Mouse (Mus musculus) B cell, adult 67 days (primary cell): ENCODE measurements around the gene Mrps15. TPM values are rescaled to one million over a fixed set of nuclear protein-coding genes. Genes with fewer than 3 reads are reported as not detected.

ENCODE experiments used
- total RNA-seq, 2 experiments: library from RNA; stranded (reverse); gene quantifications; 4 replicates each; pipeline ENCODE4 v1.2.4; 2023

The Mrps15 gene
- total RNA-seq = 10 to 100 TPM; 45.5 to 48.2 TPM

GRCm38 (mm10) chr4:126046851-126047585 lies at the start of gene Mrps15:
Gene Mrps15 (plus strand): TSS chr4:126046925.

DNA sequence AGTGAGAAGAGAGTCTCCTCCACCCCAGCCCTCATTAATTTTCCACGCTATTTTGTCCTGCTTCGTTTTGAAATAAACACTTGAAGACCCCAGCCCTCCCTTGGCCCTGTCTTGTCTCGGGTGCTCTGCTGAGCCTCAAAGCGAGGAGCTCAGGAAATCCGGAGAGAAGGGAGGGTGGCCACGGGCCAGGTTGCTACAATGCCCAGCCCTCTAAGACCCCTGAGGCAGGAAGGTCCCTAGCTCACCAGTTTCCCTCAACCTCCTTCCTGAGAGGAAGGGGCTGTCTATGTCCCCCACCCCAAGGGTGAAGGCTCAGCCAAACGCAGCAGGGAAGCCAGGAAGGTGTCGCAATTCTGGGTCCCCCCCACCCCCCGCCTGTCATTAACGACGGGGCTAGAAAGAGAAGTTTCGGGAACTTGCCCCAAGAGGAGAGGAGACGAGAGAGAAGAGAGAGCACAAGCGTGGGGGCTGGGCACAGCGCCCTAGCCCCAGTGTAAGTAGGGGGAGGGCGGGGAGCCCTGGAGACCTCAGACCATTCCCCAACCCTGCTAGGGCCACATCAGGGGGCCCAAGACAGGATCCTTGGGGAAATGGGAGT lies 22.3 kb upstream of the Mrps15 start, which contains the start of gene Csf3r:
Gene Csf3r, plus strand, starts transcription at position 248 of the 598 bp plus-strand sequence.

GRCm38 (mm10) chr4:126058134-126058996 lies 11.6 kb downstream of the Mrps15 start, which contains the start of gene Oscp1:
Gene Oscp1 (plus strand): TSS chr4:126058565.

GRCm38 (mm10) chr4:126096464-126097111 lies 49.9 kb downstream of the Mrps15 start, which contains the start of gene Lsm10:
Gene Lsm10 (plus strand): TSS chr4:126096623.

GRCm38 (mm10) chr4:126103590-126104068 lies 56.9 kb downstream of the Mrps15 start, which contains the start of gene Stk40:
Gene Stk40 (plus strand): TSS chr4:126103957.

Other genes with a start within 250 kb of the Mrps15 start
- gene Csf3r, start 22.4 kb upstream of the Mrps15 start, total RNA-seq = 1 to 10 TPM in 1 of 2 experiments, under 1 TPM in 1; 0.62 to 2.0 TPM
- under 1 TPM in 1 of 2 experiments, not detected in 1; 0.15 TPM for gene Oscp1, start 11.6 kb downstream of the Mrps15 start, total RNA-seq
- gene Lsm10, start 49.7 kb downstream of the Mrps15 start, total RNA-seq = 10 to 100 TPM; 17.1 to 19.2 TPM
- gene Stk40, start 57.0 kb downstream of the Mrps15 start, total RNA-seq = 10 to 100 TPM; 37.0 to 42.5 TPM
- 1 to 10 TPM; 4.4 to 5.0 TPM for gene Eva1b, start 100.8 kb downstream of the Mrps15 start, total RNA-seq
- 1 to 10 TPM in 1 of 2 experiments, under 1 TPM in 1; 0.95 to 1.3 TPM for gene Sh3d21, start 116.6 kb downstream of the Mrps15 start, total RNA-seq
- gene Thrap3, start 155.8 kb downstream of the Mrps15 start, total RNA-seq = 100 to 1,000 TPM; 542 to 583 TPM
- gene Map7d1, start 209.4 kb downstream of the Mrps15 start, total RNA-seq = 10 to 100 TPM; 42.4 to 50.6 TPM
- gene Trappc3, start 215.4 kb downstream of the Mrps15 start, total RNA-seq = 10 to 100 TPM; 32.8 to 49.4 TPM
- not detected for gene Col8a2, start 239.9 kb downstream of the Mrps15 start, total RNA-seq